Mouse (Mus musculus): ENCODE results near the gene Zbp1.

The Zbp1 gene

DNA sequence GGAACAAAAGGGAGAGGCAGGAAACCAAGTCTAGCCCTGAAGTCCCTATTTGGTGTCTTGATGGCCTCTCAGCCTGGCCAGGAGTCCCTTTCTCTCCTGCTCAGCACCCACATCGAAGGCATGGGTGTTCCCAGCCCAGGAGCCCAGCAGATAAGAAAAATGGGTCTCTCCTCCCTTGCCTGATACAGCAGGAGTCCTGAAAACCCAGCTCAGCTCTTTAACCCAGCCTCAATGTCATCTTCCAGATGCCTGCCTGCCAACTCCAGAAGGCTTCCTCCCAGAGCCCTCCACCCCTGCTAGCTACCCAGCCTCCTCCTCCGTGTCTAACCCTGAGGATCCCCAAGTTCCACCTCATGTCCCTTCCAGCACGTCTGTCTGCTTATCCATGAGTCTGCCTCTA, 1.5 kb downstream of the Zbp1 start:
- in situ Hi-C loops (cut with MboI, MseI), result loop anchor here in 1 of 2 experiments (5.0 kb wide), 2 partner anchors 45 to 235 kb away; no protein-coding TSS in a partner anchor

DNA sequence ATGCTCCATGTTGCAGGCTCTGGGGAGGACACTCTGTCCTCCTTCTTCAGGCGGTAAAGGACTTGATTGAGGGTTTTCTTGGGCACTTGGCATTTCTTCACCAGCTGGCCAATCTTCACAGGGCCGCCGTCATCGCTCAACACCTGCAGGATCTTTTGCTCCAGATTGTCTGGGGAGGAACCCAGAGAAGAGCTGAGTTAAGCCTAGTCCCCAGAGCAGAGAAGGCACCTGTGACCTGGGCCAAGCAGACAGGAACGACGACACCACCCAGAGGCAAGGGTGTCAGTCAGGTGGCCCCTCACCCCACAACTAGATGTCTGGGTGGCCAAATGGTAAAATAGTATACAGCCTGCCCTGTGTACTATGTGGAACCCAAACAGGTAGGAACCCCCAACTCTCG, 1.9 kb downstream of the Zbp1 start:
- in situ Hi-C loops (cut with MboI, MseI), result loop anchor here in 1 of 2 experiments (5.0 kb wide), 2 partner anchors 45 to 235 kb away; no protein-coding TSS in a partner anchor

DNA sequence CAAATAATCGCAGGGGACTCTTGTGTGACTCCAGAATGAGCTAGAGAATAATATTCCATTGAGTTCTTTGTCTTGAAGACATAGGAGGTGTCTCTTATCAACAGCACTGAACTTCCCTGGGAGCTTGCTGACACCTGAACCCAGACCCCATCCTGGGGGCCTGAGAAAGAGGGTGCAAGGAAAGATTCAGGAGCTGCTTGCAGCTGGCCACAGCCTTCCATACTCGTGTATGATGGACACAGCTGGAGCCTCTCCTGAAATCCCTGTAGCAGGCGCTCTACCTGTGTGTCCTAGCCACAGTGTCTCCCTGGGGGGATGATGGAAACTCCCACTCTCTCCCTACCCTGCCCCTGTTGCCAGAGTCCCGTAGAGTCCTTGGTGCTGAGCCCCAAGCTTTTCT, 6.5 kb downstream of the Zbp1 start:
- in situ Hi-C loops (cut with MboI, MseI), result no loop called here

DNA sequence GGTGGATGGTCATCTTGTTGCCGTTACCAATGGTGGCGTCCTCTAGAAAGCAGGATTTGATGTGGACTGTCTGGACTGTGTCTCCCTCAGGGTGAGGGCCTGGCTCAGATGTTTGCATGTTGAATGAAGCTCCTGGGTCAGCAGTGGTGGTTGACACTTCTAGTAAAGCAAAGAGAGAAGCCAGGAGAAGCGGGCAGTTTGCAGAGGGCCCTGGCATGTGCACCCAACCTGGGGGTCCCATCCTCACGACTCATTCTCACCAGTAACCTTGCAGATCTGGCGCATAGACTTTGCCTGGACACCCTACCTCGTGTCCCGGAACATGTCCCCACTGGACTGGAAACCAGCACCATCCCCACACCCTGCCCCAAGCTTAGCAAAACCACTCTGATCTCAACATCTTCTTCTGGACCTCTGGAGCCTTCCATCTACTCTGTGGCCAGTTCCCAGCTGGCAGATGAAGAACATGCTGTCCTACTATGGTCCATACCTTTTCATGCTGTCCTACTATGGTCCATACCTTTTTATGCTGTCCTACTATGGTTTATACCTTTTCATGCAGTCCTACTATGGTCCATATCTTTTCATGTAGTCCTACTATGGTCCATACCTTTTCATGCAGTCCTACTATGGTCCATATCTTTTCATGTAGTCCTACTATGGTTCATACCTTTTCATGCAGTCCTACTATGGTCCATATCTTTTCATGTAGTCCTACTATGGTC, 9.5 kb downstream of the Zbp1 start:
- in situ Hi-C loops (cut with MboI, MseI), result no loop called here

DNA sequence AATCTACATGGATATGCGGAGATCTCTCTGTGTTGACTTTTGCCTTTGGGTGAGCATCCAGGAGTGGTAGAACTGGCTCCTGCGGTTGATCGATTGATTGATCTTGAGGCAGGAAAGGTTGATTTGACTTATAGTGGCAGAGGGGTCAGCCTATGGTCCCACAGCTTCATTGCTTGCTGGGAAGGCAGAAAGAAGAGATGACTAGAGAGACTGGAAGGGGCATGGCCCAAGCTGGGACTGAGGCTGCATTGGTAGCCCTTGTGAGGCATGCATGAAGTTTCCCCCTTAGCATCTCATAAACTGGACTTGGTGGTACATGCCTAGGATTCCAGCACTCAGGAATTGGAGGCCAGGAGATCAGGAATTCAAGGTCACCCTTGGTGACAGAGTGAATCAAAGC, 11.7 kb downstream of the Zbp1 start:
- in situ Hi-C loops (cut with MboI, MseI), result no loop called here

DNA sequence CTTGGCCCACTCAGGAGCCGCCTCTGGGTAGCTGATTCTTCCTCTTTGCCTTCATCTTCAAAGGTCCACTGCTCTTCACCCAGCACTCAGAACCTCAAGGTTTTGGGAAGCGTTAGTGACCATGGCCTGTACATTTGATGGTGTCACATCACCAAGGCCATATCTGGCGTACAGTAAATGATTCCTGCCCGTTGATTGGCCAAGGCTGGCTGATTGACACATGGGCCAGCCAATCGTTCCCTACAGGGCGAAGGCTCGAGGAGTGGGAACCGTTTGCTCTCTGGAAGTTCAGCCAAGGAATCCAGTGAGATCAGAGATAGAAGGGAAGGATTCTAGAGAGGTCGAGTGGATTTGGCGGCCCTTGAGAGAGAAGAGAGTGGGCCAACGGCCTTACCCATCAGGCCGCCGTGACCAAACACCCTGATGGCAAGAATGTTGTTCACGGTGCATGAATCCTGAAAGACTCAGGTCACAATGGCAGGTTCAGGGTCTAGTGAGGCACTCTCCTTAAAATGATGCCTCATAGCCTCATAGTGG, 13.1 kb downstream of the Zbp1 start:
- in situ Hi-C loops (cut with MboI, MseI), result no loop called here

DNA sequence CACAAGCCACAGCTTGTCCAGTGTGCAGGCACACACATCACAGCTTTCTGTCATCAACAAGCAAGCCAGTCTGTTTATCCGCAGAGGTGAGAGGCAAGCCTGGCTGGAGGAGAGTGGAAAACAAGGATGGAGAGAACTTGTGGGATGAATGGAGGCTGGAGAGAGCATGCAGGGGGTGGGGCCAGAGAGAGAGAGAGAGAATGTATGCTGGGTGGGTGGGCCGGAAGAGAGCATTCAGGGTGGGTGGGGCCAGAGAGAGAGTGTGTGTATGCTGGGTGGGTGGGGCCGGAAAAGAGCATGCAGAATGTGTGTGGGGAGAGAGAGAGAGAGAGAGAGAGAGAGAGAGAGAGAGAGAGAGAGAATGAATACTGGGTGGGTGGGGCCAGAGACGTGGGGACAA, 14.1 kb downstream of the Zbp1 start:
- in situ Hi-C loops (cut with MboI, MseI), result no loop called here

DNA sequence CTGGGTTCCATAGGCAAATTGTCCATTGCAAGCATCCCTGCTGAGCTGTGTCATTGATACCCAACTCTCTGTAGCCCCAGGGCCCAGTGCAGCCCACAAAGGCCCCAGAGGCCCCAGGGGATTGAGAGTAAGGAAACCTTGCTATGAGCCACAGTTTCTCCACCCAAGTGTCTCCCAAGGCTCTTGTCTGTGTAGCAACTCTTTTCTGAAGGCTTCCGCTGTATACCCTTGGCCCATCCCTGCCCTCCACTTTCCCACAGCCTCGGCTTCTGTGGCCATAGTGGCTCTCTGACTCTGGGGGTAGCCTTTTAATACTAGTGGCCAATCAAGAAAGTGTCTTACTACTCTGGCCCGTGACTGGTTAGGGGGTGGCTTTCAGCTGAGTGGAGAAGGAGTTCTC, 15.0 kb downstream of the Zbp1 start:
- in situ Hi-C loops (cut with MboI, MseI), result no loop called here

DNA sequence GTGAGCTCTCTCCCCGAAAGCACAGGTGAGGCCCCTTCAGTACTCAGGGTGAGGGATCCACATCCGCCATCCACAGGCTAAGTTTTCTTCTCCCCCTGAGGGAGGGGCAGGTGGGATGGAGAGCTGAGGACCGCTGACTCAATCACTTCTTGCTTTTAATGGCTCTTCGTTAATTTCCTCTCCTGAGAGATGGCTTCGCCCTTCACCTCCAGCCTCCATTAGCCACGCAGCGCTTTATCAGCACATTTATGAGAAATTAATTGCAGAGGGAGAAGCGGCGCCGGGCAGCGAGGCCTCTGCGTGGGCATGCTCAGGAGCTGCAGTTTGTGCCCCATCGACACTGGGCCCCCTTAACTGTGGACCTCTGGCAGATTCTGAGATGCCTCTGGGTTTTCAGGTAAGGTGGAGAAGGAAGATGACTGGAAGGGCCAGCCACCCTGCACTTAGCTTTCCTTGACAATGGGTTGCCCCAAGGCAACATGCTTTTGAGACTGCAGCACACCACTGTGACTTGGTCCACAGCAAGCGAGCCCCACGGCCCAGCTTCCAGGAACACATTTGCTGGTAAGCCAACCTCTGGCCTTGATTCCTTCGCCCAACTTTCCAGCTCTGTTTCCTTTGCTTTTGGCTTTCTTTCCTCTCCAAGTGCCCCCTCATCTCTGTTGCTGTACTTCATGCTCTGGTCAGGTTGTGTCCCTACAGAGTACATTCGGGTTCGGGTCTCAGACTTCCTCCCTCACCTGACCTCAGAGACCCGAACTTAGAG, 15.6 kb downstream of the Zbp1 start:
- in situ Hi-C loops (cut with MboI, MseI), result no loop called here

DNA sequence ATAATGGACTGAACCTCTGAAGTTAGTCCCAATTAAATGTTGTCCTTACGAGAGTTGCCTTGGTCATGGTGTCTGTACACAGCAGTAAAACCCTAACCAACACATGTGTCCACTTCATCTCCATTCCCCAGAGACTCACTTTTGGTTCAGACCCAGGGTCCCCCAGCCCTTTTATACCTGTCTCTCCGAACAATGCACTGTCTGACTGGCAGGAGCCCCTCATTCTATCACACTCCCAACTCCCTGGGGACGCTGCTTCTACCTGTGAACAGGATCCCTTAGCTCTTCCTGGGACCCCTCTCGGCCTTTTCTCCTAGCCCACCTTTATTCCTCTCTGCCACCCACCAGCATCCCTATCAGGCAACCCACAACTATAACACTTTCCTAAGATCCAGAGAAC, 23.9 kb downstream of the Zbp1 start:
- in situ Hi-C loops (cut with MboI, MseI), result no loop called here

DNA sequence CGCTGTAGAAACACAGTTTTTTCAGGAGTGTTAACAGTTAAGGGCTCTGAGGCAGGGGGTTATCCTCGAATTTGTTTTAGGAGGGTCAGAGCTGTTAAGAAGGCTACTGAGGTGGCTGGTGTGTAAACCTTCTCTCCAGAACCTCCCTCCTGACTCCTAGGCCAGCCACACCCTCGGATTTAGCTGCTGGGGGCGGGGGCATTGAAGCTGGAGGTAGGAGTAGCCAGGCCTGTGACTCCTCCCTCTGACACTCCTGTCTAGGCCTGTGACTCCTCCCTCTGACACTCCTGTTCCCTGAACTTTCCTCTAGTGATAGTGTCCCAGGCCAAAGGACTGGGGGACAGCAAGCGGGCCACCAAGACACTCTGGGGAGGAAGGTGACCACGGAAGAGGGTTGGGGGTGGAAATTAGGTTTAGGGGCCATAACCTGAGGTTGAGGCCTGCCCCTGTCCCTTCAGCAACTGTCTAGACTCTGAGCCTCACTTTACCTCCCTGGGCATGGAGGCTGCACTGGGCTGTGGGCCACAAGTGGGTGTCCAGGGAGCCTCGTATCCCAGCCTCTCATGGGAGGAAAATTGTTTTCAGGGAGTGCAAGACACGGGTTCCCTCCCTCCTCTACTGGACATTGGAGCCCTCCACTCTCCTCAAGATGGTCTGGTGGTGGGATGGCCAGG, 31.4 kb downstream of the Zbp1 start:
- in situ Hi-C loops (cut with MboI, MseI), result loop anchor here in 1 of 2 experiments (5.0 kb wide), 1 partner anchor 45 kb away; no protein-coding TSS in a partner anchor

DNA sequence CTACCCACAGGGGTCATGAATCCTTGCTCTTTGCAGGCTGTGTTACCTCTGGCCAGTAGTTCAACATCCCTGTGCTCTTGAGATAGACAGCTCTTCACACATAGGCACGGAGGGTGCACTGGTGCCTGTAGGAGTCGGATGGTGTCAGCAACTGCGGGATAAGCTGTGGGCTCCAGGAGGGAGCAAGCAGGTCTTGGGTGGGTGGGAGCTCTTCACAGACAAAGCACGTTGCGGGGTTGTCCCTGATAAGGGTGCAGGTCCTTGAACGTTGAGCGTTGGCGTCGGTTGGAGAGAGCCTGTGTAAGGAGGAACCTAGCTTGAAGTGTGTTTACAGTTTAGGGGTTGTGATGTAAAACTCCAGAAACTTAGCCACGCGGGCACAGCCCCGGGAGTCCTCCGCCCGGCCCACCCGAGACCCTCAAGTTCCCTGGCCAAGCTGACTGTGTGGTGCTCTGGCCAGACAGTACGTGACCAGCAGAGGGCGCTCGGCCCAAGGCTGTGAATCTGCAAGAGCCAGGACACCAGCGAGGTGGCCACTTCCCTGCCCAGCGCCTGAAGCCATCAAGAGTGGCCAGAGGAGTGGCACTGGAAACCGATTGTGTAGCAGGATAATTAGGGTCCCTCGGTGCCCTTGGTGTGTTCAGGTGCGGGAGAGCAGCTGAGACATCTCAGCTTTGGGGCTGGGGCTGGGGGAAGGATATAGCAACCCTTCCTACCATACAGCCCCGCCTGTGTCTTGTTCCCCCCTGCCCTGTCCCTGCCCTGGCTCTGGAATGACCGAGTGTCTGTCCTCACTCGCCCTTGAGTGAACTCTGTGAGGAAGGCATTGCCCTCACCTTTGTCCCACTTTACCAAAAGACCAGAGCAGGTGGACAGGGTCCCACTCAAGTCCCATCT, 32.4 kb downstream of the Zbp1 start:
- in situ Hi-C loops (cut with MboI, MseI), result loop anchor here in 1 of 2 experiments (5.0 kb wide), 1 partner anchor 46 kb away; no protein-coding TSS in a partner anchor

DNA sequence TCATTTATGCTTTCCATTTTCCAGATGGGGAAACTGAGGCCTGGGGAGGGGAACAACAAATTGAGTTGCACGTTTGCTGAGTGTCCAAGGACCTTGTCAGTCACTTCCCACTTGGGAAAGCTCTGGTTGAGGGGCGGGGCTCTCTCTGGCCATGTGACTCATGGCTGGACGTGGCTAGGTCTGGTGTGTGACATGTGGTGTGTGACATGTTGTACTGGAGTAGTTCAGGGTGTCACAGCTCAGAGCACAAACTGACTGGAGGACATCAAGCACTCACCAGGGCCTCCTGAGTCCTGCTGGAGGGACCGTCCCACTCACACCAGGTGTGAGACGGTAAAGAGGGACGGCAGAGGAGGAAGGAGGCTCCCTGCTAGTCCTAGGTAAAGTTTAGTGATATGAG, 33.4 kb downstream of the Zbp1 start:
- in situ Hi-C loops (cut with MboI, MseI), result loop anchor here in 1 of 2 experiments (5.0 kb wide), 1 partner anchor 47 kb away; no protein-coding TSS in a partner anchor

DNA sequence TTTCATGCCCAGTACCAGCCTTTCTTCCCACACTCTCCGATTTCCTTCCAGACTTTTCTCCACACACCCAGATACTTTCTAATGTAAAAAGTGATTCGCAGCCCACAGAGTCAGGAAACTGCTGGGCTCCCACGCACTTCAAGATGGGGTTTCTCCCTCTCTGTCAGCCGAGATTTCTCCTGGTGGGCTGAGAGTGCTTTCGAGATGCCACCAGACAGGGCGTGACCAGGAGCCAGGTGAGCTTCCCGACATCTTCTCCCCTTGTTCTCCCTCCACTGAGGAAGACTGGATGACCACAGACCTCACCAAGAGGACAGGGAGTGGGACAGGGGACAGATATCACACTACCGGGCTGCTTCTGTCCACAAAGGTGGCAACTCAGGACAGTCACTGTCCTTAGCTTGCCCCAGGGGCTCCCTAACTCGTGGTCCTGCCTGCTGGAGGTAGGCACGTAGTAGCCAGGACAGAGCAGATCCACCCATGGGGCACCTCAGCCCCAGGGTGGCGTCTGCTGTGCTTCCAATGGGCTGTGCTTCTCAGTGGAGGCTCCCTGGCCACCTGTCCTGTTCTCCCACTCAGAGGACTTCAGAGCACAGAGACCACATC, 34.1 kb downstream of the Zbp1 start:
- in situ Hi-C loops (cut with MboI, MseI), result loop anchor here (5.0 kb wide), 3 partner anchors 48 to 363 kb away; no protein-coding TSS in a partner anchor

DNA sequence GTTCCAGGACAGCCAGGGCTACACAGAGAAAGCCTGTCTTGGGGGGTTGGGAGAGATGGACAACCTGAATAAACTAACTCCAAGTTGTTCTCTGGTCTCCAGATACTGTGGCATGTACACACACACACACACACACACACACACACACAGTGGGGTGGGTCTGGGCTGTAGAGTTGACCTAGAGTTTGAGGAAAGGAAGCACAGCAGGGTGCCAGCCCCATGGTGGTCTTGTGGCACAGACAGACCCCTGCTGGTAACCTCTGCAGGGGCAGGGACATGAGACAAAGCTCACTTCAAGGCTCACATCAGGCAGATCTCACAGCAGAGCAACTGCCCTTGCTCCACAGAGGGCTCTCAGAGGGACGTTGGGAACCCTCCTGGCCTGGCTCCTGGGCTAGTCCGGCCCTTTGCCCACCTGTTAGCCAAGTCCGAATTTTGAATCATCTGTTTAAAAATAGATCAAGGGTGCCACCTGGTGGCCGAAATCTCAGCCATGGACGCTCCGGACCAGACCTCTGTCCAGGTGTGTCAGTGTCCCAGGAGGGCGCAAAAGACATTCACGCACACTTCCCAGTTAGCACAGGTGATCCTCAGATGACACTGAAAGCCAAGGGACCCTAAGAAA, 34.8 kb downstream of the Zbp1 start:
- in situ Hi-C loops (cut with MboI, MseI), result loop anchor here (5.0 kb wide), 2 partner anchors 77 to 363 kb away; no protein-coding TSS in a partner anchor

DNA sequence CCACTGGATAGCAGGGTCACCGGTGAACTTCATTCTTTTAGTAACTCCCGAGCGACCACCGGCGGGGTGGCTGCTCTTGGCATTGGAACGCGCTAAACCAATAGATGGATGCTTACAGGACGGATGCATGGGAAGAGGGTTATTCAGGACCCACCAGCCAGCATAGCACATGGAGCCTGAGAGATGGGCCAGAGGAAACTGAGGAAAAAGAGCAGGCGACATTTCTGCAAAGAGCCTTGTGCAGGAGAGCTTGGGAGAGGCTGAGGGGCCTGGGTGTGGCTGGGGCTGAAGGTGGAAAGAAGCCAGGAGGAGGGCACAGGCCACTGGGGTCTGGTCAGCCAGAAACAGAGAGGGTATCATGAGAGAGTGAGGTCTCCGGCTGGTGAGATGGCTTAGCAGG, 35.4 kb downstream of the Zbp1 start:
- in situ Hi-C loops (cut with MboI, MseI), result loop anchor here (5.0 kb wide), 2 partner anchors 76 to 364 kb away; no protein-coding TSS in a partner anchor

DNA sequence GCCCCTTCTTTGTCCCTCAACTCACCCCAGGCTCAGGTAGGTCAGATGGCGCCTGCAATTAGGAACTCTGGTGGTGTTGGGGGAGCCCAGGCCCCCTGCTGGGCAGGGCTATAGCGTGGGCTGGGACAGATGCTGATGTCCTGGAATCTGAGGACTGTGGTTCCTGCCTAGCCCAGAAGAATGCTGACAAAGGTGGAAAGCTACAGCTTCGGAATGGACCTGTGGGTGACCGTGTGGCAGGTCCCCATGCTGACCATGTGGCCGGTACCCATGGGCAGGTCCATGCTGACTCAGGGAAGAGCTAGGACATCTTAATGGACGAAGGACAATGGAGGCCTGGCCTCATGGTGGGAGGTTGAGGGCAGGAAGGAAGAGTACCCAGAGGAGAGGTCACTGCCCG, 35.9 kb downstream of the Zbp1 start:
- in situ Hi-C loops (cut with MboI, MseI), result loop anchor here (5.0 kb wide), 2 partner anchors 75 to 365 kb away; no protein-coding TSS in a partner anchor

DNA sequence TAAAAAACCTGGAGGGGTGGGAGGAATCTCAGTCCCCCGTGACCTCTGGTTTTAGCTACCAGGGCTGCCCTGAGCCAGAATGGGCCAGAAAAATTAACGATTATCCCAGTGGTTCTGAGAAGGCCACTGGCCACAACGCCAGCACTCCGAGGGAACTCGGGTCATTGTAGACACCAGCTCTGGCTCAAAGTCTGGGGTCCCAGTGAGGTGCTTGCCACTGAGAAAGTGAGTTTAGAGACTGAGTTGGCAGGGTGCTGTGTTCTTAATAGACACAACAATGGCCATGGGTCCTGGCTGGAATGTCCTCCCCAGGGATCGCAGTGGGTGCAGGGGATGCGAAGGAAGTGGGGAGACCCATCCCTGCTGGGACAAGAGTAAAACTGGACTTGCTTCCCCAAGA, 36.8 kb downstream of the Zbp1 start:
- in situ Hi-C loops (cut with MboI, MseI), result loop anchor here (5.0 kb wide), 2 partner anchors 75 to 365 kb away; no protein-coding TSS in a partner anchor

DNA sequence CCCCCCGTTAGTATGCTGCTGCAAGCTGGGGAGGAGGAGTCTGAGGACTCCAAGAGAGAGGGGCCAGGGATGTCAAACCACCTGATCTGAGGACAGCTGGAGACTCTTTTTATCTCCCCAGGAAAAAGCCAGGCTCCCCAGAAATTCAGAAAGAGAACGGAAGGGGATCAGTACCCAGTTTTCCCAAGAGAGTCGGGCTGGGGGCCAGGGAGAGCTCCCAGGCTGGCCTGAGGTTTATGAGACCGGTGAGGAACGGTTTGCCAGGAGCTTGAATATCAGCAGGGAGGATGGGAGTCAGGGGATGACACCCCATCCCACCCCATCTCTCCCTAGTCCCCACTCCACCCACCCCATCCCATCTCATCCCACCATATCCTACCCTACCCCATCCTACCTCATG, 37.2 kb downstream of the Zbp1 start:
- in situ Hi-C loops (cut with MboI, MseI), result loop anchor here (5.0 kb wide), 2 partner anchors 74 to 366 kb away; no protein-coding TSS in a partner anchor
